Mouse (Mus musculus) layer of hippocampus, adult 9-11 months (tissue): ENCODE data around the gene Doc2b.
"Not testable (repeated sequence)": the region's sequence is repeated elsewhere in the genome, so short reads cannot be mapped to it uniquely, and the experiment has no call there.

Experiments used
- DNase-seq: peaks from one replicate; pipeline ENCODE4 v3.0.0; 2022

Gene Doc2b

GRCm38 (mm10) chr11:75733227-75733940 lies 62.5 kb downstream of the Doc2b start:
- DNase-seq = peak; percentile 52

GRCm38 (mm10) chr11:75732434-75733226 lies 63.2 kb downstream of the Doc2b start, which contains the start of gene Ywhae:
Gene Ywhae, plus strand, starts transcription at chr11:75732869.
- DNase-seq = peak; percentile 93

GRCm38 (mm10) chr11:75727659-75728058 lies 68.2 kb downstream of the Doc2b start:
- not testable (repeated sequence) for DNase-seq

- DNase-seq = no peak
Measured at GRCm38 (mm10) chr11:75727168-75727567, 68.7 kb downstream of the Doc2b start.

- DNase-seq = no peak
Measured at GRCm38 (mm10) chr11:75722339-75722738, 73.5 kb downstream of the Doc2b start.
